Mouse (Mus musculus) erythroblast, embryonic 14.5 days (primary cell): ENCODE data around the gene Atp1a4. TPM values are rescaled to one million over a fixed set of nuclear protein-coding genes. Genes with fewer than 3 reads are reported as not detected.

Experiments
- H3K27me3 ChIP-seq: 2 replicates; pipeline ENCODE4 v1.6.1; 2012; ENCODE audit warnings: inconsistent platforms; ENCODE audit not compliant: control insufficient read depth
- H3K36me3 ChIP-seq: 2 replicates; pipeline ENCODE4 v1.6.1; 2012; ENCODE audit warnings: mild to moderate bottlenecking, inconsistent platforms; ENCODE audit not compliant: control insufficient read depth
- H3K4me1 ChIP-seq: 2 replicates; pipeline ENCODE4 v1.6.1; 2012; ENCODE audit warnings: inconsistent platforms; ENCODE audit not compliant: control insufficient read depth
- H3K4me3 ChIP-seq: replicated peaks from 2 replicates; pipeline ENCODE3; 2012; ENCODE audit warnings: moderate library complexity, mild to moderate bottlenecking, inconsistent platforms
- H3K9me3 ChIP-seq: 2 replicates; pipeline ENCODE4 v1.6.1; 2012; ENCODE audit warnings: low read length, inconsistent platforms, mixed read lengths; ENCODE audit not compliant: control insufficient read depth
- GATA1 ChIP-seq: IDR thresholded peaks from 2 replicates; pipeline ENCODE4 v1.6.1; 2012; ENCODE audit warnings: low read length, inconsistent platforms, mixed read lengths
- TAL1 ChIP-seq: IDR thresholded peaks from 3 replicates; pipeline ENCODE4 v1.6.1; 2012; ENCODE audit warnings: low read length, inconsistent platforms, mixed read lengths
- polyA plus RNA-seq: library from polyadenylated mRNA; stranded (reverse); fragments of >175 nt; gene quantifications from 2 replicates; pipeline ENCODE4 v1.2.3, GENCODE M21; 2012

The Atp1a4 gene
- polyA plus RNA-seq, 1 experiment = not detected

GRCm38 (mm10) chr1:172203566-172203965 is 54.6 kb downstream of the Atp1a4 start:
- Histone ChIP-seq H3K36me3 (peaks cover 38% of the 10 kb centered on the region), H3K4me1 (peaks cover 8% of the 10 kb centered on the region)

DNA sequence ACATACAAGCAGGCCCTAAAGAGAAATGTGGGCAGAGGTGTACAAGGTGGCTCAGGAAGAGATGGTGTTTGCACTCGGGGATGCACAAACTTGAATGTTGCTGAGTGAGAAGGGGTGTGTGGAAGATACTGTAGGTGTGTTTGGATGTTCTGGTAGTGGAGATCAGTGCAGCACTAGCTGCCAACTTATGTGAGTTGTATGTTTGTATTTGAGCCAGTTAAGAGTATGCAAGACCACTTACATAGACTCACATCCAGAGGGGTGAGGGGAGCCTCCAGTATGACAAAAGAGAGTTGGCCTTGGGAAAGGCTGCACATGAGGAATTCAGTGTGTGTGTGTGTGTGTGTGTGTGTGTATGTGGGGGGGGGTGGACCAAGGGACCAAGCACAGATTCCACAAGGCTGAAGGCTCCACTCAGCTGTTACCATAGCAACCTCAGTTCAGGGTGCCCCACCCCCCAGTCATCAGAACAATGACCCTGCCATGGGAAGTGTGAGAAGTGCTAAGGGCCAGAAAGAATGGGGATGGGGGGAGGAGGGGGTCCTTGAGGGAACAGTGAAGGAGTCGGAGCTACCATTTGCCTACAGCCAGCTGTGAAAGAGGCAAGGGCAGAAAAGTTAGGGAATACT is 55.2 kb downstream of the Atp1a4 start:
- Histone ChIP-seq H3K4me1 (peaks cover 8% of the 10 kb centered on the region), H3K4me3 (no peak overlapping the region), H3K27me3 (peaks cover 44% of the 10 kb centered on the region), H3K9me3 (no peaks in the 10 kb centered on the region), H3K36me3 (peaks cover 44% of the 10 kb centered on the region)
- TF ChIP-seq GATA1 (no peak), TAL1 (no peak)

More at GRCm38 (mm10) chr1:172203566-172203965, 54.6 kb downstream of the Atp1a4 start:
- H3K9me3 ChIP-seq = no peaks in the 10 kb centered on the region
- H3K4me3 ChIP-seq = no peak overlapping the region
- peaks cover 44% of the 10 kb centered on the region for H3K27me3 ChIP-seq
- no peak for TF ChIP-seq GATA1
- TF ChIP-seq TAL1 = no peak

DNA sequence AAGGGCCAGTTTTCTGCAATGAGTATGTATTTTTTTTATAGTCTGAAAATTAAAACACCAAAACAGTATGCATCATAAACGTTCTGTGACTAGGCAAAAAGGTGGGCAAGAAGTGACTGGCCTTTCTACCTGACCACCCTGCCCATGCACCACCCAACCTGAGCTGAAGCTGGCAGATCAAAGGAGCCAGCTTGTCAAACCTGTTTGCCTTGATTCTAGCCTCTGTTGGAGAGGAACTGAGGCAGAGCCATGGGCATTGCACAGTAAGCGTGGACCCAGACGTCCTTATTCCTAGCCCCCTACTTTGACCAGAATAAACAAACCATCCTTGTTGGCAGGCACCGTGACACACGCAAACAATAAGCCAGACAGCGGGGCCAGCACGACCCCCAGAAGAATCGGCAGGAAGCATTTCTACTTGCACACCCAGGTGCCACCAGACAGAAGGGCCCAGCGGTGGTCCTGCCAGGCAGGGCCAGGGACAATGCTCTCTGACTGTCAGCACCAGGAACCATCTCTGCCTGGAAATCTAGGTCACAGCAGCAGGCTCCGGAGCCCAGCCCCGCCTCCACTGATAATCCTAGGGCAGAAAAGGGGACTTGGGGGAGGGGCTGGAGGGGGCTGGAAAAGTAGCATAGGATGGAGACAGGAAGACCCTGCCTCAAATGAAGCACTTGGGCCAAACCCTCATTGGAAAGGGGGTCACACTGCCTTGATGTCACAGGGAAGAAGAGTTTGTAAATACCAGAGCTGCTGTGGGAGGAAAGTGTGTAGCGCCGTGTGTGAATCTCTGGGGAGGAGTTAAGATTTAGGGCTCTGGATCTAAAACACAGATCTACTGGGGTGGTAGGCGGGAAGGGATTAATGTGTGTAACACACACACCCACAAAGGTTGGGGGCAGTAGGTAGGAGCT is 56.0 kb downstream of the Atp1a4 start:
- Histone ChIP-seq H3K4me1 (peaks cover 8% of the 10 kb centered on the region), H3K27me3 (peaks cover 41% of the 10 kb centered on the region), H3K36me3 (peaks cover 51% of the 10 kb centered on the region), H3K4me3 (no peak overlapping the region), H3K9me3 (no peaks in the 10 kb centered on the region)
- TF ChIP-seq TAL1 = no peak
- no peak for TF ChIP-seq GATA1

DNA sequence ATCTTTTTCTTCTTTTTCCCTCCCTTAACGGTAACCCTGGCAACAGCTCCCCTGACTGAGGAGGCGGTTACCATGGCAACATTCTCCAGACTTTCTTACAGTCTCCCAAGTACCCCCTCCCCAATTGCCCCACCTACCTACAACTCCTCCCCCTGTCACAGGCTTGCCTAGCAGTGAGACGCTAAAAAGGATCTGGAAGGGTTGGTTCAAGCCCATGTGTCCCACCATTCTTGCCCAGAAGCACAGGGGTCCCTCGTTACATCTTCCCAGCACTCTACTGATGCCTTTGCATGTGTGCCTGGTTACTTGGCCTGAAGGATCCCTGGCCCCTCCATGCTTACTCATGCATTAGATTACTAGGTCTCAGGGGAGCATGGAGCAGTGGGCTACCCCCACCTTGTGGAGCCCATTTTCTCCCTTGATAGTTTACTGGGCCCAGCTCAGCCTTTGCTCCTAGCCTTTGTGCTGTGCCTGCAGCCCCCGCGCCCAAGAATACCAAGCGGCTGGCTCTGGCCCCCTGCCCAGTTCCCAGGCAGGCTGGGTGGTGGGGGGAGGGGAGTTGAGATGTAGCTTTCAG is 57.3 kb downstream of the Atp1a4 start:
- H3K9me3 ChIP-seq = no peaks in the 10 kb centered on the region
- H3K4me1 ChIP-seq = peaks cover 3% of the 10 kb centered on the region
- TF ChIP-seq TAL1 = no peak
- no peak for TF ChIP-seq GATA1
- H3K36me3 ChIP-seq = peaks cover 64% of the 10 kb centered on the region
- H3K27me3 ChIP-seq = peaks cover 28% of the 10 kb centered on the region
- no peak overlapping the region for H3K4me3 ChIP-seq

- Histone ChIP-seq H3K4me3 (no peak overlapping the region), H3K4me1 (peaks cover 2% of the 10 kb centered on the region), H3K9me3 (no peaks in the 10 kb centered on the region), H3K36me3 (peaks cover 72% of the 10 kb centered on the region), H3K27me3 (peaks cover 20% of the 10 kb centered on the region)
- TF ChIP-seq GATA1 (no peak), TAL1 (no peak)
These were observed 58.1 kb downstream of the Atp1a4 start for GRCm38 (mm10) chr1:172200161-172200560.

GRCm38 (mm10) chr1:172198996-172199395 is 59.2 kb downstream of the Atp1a4 start:
- Histone ChIP-seq H3K9me3 (no peaks in the 10 kb centered on the region), H3K4me3 (no peak overlapping the region), H3K36me3 (peaks cover 84% of the 10 kb centered on the region), H3K4me1 (peaks cover 2% of the 10 kb centered on the region), H3K27me3 (peaks cover 8% of the 10 kb centered on the region)
- TF ChIP-seq TAL1 (no peak), GATA1 (no peak)

DNA sequence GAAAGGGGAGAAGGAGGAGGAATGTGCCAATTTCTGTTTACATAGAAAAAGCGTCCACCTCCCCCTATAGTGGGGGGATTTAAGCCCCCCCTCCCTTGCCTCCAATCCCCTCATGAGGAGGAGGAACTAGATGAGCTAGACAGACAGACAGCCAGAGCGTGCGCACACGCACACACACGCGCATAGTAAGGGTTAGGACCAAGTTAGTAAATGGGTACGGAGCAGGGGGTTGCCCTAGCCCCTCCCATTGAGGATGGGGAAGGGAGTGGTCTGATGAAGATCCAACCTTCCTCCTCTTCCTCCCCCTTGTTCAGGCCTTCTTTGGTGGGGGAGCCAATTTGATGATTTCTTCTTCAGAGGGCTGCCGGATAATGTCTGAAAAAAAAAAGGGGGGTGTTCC is 59.9 kb downstream of the Atp1a4 start:
- no peak for TF ChIP-seq GATA1
- H3K4me1 ChIP-seq = no peaks in the 10 kb centered on the region; the same call in 1 of the 2 replicates
- no peak overlapping the region for H3K4me3 ChIP-seq
- peaks cover 2% of the 10 kb centered on the region for H3K27me3 ChIP-seq
- peaks cover 91% of the 10 kb centered on the region for H3K36me3 ChIP-seq
- no peaks in the 10 kb centered on the region for H3K9me3 ChIP-seq

- TF ChIP-seq GATA1 (no peak), TAL1 (no peak)
- no peaks in the 10 kb centered on the region for H3K9me3 ChIP-seq
- H3K27me3 ChIP-seq = no peaks in the 10 kb centered on the region
- no peak overlapping the region for H3K4me3 ChIP-seq
- H3K4me1 ChIP-seq = no peaks in the 10 kb centered on the region; the same call in 1 of the 2 replicates
- H3K36me3 ChIP-seq = peaks cover 91% of the 10 kb centered on the region
These were observed 60.4 kb downstream of the Atp1a4 start for GRCm38 (mm10) chr1:172197851-172198250.

DNA sequence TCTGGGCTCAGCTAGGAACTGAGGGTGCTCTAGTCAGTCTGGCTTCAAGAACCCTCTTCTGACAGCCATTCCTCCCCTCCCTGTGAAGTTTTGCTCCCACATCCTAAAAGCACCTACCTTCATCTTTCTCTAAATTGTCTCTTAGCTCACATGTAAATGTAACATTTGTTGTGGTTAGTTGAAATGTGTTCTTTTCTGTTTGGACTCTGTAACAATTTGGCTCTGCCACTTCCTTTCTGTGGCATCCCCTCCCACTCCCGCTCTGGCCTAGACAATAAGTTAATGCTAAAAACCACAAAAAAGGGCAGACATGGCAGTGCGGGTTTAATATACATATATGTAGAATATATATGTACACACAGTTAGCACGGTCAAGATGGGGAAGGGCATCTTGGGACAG is 61.1 kb downstream of the Atp1a4 start:
- Histone ChIP-seq H3K27me3 (no peaks in the 10 kb centered on the region), H3K36me3 (peaks cover 94% of the 10 kb centered on the region), H3K4me1 (no peaks in the 10 kb centered on the region; the same call in 1 of the 2 replicates), H3K9me3 (no peaks in the 10 kb centered on the region), H3K4me3 (no peak overlapping the region)
- TF ChIP-seq TAL1 = no peak
- no peak for TF ChIP-seq GATA1
